Mouse (Mus musculus): ENCODE data around the gene 1110051M20Rik.

DNA sequence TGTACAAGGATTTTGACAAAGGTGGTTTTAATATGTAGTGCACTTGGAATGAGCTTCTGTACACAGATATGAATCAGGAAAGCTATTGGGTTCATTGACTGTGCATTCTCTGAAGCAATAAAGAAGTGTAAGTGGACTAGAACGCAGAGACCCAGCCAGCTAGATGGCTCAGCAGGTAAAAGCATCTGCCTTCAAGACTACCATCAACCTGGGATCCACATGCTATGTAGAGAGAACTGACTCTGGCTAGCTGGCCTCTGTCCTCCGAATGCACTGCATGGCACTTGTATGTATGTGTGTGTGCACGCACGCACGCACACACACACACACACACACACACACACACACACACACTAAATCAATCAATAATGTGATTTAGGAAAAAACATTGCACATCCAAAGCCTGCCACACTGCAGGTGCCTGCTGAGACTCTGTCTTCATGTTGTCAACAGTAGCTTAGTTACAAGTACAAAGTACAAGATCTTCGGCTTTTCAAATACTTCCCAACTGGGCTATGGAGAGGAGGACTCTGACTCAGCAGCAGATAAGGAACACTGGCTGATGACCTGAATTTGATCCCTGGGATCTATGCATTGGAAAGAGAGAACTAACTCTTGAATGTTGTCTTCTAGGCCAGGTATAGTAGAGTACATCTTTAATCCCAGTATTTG is 57.1 kb downstream of the 1110051M20Rik start:
- TF ChIP-seq CTCF (IDR thresholded peaks at IDR 0.05) = no peak
- no peak for TF ChIP-seq POLR2A (IDR thresholded peaks at IDR 0.05; ENCODE audit: insufficient read depth, low read depth, low read length)
- no peak for TF ChIP-seq EP300 (IDR thresholded peaks at IDR 0.05; ENCODE audit: insufficient read depth, low read depth, low read length)

Data from heart, adult 2 months (tissue).